Mouse (Mus musculus): ENCODE results near the gene Gimap3.

Gimap3 gene

DNA sequence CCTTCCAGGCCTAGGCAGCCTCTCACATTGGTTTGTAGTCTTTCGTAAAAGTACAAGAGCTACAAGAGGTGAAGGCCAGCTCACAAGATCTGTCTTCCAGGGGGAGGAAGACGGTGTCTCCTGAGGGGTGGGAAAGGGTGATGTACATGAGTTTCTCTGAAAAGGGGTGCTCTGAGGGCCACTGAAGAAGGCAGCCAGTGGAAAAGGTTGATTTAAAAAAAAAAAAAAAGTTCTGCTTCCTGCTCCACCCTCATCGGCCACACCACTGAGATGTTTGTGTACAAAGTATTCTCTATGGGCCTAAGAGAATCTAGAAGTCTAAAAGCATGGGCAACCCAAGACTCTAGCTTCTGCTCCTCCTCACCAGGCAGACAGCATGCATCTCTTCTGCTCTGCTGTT lies at the start of gene Gimap3:
Gene Gimap3, minus strand, starts transcription at position 156 of the 400 bp plus-strand sequence.
- DNase-seq (ENCODE audit: low spot score in 2 of 2) = no peak

DNA sequence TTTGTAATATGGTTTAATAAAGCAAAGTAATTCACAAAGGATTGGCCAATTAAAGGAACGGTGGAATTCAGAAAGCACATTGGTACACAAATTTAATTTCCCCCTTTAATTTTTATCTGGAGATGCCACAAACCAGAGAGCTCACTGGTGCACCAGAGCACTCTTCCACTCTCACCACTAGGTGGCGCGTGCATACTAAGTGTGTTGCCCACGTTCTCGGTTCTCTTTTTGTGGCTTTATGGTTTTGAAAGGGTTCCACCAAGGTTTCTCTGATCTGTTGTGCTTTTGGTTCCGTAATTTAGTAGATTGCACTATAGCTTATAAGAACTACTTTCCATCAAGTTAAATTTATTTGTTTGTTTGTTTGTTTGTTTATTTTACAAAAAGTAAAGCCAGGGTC lies 47.2 kb upstream of the Gimap3 start:
- peak; percentile 51 to 83 for DNase-seq (ENCODE audit: low spot score in 2 of 2)

DNA sequence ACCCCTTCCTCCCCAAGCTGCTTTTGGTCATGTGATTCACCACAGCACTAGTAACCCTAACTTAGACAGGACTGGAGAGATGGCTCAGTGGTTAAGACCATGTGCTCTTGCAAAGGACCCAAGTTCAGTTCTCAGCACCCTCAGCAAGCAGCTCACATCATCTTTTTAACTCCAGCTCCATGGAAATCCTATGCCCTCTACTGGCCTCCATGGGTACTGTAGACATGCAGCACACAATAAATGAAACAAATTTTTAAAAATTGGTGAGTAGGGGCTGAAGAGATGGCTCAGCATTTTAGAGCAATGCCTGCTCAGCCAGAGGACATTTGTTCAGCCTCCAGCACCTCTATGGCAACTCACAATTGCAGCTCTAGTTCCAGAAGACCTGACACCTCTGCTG lies 44.4 kb upstream of the Gimap3 start:
- no peak for DNase-seq (ENCODE audit: low spot score in 2 of 2)

DNA sequence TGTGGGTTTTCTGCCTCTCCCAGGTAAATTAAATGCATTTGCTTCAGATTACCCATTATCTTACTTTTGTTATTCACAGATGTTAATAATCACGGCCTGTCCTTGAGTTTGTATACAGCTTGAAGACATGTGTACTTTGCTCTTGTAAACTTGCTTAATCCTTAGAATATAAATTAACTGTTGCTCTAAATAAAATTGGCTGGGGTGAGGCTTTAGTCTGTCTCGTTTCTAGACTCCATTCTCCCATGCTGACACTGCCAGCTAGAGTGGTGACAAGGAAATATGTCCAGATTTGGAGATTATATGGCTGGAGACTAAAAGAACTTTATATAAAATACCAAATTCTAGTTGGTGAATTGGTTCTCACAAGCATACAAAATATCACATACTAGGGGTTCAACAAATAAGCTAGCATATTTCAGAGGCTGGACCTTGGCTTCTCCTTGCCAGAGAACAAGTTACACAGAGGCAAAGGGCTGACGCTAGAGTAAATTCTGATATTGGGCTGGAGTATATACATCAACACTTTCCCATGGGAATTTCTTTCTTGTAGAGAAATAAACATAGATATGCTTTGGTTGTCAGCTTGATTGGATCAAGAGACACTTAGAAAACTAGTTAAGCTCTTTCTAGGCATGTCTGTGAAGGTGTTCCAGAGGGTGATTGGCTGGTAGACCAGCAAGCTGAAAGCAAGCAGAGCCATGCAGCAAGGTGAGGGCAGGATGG lies 39.0 kb upstream of the Gimap3 start:
- DNase-seq (ENCODE audit: low spot score in 2 of 2) = no peak

DNA sequence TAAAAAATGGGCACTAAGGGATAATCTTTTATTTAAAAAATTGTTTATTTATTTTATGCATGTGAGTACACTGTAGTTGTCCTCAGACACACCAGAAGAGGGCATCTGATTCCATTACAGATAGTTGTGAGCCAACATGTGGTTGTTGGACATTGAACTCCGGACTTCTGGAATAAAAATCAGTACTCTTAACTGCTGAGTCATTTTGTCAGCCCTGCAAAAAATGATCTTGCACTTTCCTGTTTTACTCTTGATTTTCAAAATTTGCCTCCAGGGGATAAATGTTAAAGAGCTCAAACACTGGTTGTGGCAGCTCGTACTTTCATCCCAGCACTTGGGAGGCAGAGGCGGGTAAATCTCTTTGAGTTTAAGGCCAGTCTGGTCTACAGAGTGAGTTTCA lies 36.1 kb upstream of the Gimap3 start:
- no peak for DNase-seq (ENCODE audit: low spot score in 2 of 2)

DNA sequence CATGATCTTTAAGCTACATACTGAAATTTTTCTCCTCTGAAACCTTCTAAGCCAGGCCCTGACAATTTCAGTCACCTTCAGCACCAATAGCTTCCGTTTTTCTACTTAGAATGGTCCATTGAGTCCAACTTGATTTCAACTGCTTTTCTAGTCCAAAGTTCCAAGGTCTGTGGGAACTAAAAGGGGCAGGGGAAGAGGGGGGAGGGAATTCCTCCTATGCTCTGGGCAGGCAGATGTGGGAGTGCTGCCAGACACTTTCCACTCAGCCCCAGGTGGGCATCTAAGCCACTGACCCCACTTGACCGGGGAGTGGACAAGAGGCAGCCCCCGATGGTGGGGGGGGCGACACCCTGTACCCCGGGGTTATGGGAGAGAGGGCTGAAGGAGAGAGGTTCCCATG lies 33.7 kb upstream of the Gimap3 start:
- DNase-seq (ENCODE audit: low spot score in 2 of 2) = no peak

DNA sequence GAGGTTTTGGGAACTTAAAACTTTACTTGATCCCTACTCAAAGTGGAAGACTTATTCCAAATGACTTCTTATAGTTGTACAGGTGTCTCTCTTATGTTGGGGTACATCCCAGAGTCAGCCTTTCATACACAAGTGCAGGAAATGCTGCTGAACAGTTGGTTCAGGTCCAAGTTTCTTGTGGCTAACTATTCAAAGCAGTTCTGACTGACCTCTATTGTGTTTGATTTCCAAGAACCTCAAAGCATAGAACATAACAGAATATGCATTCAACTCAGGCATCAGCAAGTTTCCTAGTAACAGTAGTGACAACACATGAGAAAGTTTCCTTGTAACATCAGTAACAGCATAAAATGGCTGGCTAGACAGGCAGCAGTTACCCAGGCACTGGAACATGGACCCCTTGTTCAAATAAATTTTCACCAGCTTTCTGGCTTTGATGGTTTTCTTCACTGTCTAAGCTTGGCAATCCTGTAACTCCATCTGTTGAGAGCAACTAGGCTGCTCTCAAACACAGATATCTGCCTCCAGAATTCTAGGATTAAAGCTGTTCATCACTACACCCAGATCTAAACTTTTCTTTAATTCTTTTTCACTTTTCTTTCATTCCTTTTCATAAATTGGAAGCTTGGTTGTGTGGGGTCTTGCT lies 32.9 kb upstream of the Gimap3 start:
- no peak for DNase-seq (ENCODE audit: low spot score in 2 of 2)

DNA sequence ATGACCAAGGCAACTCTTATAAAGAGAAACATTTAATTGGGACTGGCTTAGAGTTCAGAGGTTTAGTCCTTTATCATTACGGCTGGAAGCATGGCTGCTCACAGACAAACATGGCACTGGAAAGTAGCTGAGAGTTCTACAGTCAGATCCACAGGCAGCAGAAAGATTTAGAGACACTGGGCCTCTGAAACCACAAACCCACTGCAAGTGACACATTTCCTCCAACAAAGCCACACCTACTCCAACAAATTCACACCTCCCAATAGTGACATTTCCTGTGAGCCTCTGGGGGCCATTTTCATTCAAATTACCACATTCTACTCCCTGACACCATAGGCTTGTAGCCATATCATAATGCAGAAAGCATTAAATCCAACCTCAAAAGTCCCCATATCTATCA lies 31.2 kb upstream of the Gimap3 start:
- no peak for DNase-seq (ENCODE audit: low spot score in 2 of 2)

DNA sequence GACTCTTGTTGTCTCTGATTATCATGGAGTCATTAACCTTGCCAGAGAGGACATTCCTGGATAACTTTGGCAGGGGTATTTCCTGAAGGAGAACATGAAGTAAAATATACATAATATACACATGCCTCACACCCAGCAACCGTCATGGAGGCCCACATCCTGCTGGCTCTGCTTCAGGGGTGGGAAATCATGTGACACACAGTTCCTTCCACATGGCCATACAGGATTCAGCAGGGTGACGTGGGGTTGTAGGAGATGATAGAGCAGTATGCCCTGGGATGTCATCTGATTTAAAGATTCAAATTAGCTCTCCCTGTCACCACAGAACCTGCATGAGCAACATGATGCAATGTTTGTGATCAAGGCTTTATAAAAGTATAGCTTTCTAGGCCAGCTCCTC lies 17.2 kb upstream of the Gimap3 start:
- no peak for DNase-seq (ENCODE audit: low spot score in 2 of 2)

DNA sequence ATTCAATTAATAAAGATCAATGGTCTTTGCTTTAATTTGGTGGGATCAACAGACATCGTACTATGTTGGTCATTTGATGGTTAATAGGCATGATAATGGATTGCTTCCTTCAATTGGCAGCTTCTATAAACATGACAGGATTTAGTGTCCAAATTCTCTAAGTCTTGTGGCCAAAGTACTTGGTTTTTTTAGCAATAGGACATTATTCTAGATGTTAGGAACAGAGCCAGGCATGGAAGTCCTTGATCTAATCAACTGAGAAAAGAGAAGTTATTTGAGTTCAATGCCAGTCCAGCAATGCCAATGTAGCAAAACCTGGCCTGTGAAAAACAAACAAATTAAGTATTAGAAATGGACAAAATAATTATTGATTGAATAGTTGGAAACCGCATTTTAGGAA lies 14.9 kb upstream of the Gimap3 start:
- DNase-seq (ENCODE audit: low spot score in 2 of 2) = no peak

DNA sequence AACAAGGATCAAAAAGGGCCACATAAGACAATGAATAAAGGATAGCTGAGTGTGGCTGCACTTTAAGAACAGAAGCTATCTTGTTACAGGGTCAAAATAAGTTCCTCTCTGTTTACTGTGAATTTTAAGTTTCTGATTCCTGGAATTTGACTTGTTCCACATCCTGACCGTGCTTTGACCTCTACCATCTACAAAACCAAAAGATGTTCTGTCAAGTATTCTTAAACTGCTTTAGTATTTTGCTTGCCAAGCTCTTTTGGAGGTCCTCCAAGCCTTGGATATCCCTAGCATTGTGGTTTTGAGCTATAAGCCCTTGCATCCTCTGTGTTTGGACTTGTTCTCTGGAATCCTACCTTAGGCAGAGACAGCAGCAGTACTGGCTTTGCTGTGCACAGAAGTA lies 14.5 kb upstream of the Gimap3 start:
- DNase-seq (ENCODE audit: low spot score in 2 of 2) = no peak

DNA sequence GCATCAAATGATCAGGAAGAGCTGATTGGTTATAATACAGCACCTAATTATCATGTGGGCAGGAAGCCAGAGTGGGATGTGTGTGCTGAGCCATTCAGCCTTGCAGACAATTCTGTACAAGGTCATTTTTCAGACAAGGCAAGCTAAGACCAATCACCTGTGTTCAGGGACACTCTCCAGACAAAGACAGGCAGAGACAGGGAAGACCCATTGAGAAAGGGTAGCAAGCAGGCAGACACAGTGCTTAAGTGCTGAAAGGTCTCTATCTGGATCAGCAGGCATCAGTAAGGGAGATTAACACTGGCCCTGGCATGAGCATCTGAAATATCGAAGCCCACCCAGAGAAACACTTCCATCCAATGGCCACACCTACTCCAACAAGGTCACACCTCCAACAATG lies 13.8 kb upstream of the Gimap3 start:
- no peak for DNase-seq (ENCODE audit: low spot score in 2 of 2)

DNA sequence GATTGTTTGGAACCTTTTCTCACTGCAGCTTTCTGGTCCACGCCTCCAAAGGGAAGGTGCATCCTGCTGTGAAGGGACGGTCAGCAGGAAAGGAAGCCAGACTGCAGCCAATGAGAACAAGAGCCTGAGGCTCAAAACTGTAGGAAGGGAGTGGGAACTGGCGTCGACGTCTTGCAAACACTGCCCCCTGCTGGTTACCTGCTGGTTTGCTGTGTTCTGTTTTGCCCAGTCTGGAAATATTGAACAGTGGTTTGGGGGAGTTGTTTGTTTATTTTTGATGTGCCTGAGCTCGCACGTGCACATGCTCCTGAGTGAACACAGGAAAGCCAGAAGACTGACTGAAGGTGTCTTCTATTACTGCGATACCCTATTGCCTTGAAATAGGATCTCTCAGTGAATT lies 1.4 kb upstream of the Gimap3 start:
- DNase-seq (ENCODE audit: low spot score in 2 of 2) = peak; percentile 68 to 91

DNA sequence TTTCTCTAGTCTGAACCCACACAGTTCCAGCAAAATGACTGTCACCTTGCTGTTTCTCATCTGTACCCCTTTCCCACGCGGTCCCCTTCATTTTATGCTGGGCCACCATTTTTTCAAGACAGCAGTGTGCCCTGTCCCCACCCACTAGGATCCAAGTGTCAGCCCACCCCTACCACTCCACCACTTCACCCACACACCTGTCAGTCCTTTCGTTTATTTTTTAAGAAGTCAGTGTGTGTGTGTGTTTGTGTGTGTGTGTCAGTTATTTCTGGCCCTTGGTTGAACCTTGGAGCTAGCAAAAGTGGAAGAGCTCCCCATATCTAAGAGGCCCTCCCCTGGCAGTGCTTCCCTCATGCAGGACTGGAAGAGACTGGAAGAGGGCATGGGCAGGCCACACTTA lies 1.7 kb downstream of the Gimap3 start:
- no peak for DNase-seq (ENCODE audit: low spot score in 2 of 2)

DNA sequence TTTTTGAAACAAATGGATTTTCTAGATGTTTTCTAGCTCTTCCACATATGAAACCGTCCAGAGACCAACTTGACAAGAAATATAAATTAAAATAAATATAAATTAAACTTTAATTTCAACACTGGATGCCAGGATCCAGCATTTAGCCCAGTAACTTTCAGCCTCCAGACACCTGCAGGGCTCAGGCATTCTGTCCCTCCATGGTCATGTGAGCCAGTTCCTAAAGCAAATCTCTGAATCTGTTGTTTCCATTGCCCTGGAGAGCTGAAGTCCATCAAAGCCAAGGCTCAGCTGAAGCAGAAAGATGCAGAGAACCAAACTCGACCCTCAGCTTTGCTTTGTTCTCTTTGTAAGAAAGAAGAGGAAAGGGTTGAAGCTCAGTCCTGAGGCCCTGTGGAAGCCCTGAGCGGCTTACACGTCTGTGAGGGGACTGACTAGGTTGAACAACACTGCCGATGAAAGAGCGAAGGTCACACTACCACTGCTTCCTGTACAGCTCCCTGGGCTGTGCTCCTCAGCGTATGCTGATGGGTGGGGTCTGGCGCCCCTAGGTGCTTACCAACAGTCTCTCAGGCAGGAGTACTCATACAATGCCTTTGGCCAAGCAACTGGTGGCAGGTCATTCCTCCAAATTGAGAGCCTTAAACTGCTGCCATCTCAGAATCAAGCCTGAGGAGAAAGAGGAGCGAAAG lies 2.3 kb downstream of the Gimap3 start:
- DNase-seq (ENCODE audit: low spot score in 2 of 2) = peak in 1 of 2 experiments; percentile 29

DNA sequence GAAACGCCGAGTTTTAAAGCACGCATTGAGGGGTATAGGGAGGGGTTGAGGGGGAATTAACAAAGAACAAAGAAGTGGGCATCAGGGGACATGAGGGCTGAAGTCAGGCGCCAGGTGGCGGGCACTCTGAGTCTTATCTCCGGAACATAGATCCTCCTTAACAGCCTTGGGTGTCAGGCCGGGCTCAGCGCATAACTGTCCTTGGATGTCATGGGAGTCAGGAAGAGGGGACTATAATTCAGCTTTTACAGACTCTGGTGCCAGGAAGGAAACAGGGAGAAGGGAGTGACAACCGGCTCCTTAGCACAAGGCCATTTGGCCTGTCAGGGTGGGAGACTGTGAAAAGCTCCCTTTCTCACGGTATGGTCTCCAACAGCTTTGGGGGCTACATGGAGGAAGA lies 6.2 kb downstream of the Gimap3 start:
- no peak for DNase-seq (ENCODE audit: low spot score in 2 of 2)

DNA sequence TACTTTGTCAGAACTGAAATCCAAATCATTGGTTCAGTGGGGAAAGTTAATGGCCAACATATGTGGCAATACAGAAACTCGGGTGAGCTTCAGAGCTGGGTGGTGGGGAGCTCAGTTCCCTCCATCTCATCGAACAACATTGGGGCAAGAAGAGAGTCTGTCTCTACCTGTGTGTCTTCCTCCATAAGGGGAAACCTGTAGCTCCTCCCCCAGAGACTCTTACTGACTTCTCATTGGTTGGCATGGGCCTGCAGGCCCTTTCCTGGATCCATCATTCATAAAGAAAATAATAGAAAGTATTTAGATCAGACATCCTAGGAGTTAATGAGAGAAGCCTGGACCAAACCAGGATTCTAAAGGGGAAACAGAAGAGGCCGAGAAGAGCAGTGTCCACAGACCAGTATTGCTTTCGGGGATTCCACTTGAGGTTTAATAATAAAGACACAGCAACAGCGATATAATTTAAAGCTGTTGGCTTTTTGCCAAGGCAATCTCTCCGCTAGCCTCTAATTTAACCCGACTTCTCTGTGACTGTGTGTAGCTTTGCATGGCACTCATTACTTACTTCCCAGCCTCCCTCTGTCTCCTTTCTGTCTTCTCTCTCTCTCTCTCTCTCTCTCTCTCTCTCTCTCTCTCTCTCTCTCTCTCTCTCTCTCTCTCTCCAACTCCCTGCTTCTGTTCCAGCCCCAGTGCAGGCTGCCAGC lies 6.9 kb downstream of the Gimap3 start:
- no peak for DNase-seq (ENCODE audit: low spot score in 2 of 2)

DNA sequence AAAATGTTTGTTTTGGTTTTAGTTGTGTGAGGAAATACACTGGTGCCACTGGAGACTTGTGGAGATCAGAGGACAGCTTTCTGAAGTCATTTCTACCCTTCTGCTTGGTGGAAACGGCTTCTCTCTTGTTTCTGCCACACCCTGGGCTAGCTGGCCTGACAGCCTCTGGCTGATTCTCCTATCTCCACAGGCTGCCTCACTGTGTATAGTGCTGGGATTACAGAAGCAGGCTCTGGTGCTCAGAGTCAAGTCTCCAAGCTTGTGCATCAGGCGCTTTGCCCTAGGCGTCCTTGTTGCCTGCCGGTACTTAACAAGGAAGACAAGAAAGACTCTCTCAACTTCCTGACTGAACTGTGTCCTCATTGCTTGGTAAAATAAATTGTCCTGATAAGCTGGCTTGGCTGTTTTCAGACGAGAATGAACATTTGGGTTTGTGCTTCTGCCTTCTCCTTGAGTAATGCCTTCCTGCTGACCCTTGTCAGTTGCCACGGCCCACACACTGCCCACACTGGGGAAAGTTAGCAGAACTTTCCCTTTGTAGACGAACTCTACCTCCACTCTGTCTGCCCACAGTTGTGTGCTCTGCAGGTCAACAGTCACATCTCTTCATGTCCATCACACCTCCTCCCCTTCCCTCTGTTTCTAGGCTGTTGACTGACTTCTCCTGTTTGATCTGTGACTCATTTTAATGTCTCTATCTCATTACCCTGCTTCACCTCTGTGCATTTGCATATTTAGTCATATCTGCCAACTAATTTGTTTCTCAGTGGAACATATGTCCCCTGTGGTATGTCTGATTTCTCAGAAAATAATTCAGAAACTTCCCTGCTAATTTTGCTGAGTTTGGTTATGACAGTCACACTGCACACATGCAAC lies 23.3 kb downstream of the Gimap3 start:
- DNase-seq (ENCODE audit: low spot score in 2 of 2) = no peak

DNA sequence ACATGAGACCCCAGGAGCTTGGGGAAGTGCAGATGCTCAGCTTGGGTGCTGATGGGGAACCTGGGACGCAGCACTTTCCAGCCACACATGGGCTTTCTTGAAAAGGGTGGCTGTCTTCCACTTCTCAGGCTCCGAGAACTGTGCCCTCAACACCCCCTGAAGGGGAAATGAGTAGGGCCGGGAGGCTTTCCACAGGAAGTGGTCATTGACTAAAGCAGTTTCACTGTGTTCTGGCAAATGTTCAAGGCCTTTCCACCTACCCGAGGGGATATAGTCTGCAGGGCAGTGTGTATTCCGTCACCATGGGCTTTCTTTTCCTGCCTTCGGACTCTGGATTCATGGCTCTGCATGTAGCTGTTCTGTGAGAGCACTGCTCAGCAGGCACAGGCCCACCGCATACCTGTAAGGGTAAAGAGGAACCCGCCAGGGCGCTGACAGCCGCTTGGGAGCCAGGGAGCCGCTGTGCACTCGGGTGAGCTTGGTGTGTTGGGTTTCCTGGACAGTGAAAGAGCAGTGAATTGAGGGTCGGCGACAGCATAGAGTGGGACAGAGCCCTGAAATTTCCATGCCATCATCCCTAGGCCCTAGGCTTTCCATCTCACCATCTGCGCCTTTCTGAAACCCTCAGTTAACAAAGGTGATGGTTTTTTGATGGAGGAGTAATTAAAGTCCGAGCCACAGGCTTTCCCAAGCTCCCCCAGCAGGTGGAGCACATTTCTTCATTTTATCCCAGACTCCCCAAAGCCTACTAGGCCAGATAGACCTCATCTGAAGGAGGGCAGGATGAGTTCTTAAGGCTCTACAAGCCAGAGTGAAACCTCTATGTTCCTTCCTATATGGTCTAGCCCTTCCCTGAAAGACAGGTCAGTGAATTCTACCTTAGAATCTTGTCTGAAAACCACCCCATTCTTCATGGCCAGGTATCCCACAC lies 24.4 kb downstream of the Gimap3 start, which contains the start of gene Gimap5:
Gene Gimap5, plus strand, starts transcription at position 239 of the 931 bp plus-strand sequence.
- peak; percentile 62 to 75 for DNase-seq (ENCODE audit: low spot score in 2 of 2)

DNA sequence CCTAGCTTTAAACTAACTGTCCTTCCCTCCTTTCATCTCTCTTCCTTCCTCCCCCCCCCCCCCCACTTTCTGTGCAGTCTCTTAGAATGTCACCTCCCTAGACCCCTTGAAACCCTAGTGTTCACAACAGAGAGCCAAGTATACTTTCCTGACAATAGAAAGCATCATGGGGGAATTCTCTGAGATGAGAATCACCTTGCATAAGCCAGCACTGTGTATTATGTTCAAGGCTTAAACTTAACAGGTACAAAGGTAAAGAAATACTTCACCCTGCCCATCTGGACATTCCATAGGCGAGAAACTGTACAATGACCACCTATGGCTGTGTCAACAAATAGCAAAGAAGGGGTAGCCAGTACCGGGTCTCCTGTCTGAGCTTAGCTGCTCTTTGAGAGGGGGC lies 25.2 kb downstream of the Gimap3 start:
- DNase-seq (ENCODE audit: low spot score in 2 of 2) = no peak

All from spleen, postnatal 4 days (tissue).